Mouse (Mus musculus): ENCODE measurements around the gene Pate4.
A peak's percentile ranks its signal among the peaks of the same experiment; 100 is the strongest.
"Not testable (repeated sequence)": the region's sequence is repeated elsewhere in the genome, so short reads cannot be mapped to it uniquely, and the experiment has no call there.

The Pate4 gene

GRCm38 (mm10) chr9:35611841-35612240 is at the start of gene Pate4:
Pate4 (minus strand) TSS chr9:35611941.
- DNase-seq (ENCODE audit: low spot score in 2 of 2): no peak

GRCm38 (mm10) chr9:35648102-35648501 is 36.4 kb upstream of the Pate4 start, which contains the start of gene Pate3:
Pate3 (minus strand) TSS chr9:35648202.
- no peak for DNase-seq (ENCODE audit: low spot score in 2 of 2)

GRCm38 (mm10) chr9:35632981-35633380 is 21.2 kb upstream of the Pate4 start:
- no peak for DNase-seq (ENCODE audit: low spot score in 2 of 2)

- not testable (repeated sequence) for DNase-seq (ENCODE audit: low spot score in 2 of 2)
Measured at GRCm38 (mm10) chr9:35616784-35617183, 5.0 kb upstream of the Pate4 start.

- no peak for DNase-seq (ENCODE audit: low spot score in 2 of 2)
Measured at GRCm38 (mm10) chr9:35614005-35614404, 2.3 kb upstream of the Pate4 start.

GRCm38 (mm10) chr9:35607647-35608405 is 3.9 kb downstream of the Pate4 start:
- DNase-seq (ENCODE audit: low spot score in 2 of 2): peak in 1 of 2 experiments; percentile 15

DNA sequence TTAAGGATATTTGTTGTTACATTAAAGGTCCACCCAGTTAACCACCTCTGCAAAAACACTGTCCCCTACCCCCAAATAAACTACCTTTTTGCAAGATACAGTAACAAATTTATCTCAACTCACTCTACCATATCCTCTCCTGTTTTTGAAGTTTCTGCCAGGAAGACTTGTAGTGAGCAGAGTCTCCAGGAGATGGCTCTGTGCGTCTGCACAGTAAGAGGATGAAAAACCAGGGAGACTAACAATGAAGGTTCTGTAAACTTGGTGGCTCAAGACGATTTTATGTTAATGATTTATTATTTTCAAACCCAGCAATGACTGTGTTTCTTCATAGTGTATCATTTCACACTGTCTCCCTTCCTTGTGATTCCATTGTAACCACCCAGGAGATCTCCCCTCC is 18.8 kb downstream of the Pate4 start:
- DNase-seq (ENCODE audit: low spot score in 2 of 2): peak in 1 of 2 experiments; percentile 61

DNA sequence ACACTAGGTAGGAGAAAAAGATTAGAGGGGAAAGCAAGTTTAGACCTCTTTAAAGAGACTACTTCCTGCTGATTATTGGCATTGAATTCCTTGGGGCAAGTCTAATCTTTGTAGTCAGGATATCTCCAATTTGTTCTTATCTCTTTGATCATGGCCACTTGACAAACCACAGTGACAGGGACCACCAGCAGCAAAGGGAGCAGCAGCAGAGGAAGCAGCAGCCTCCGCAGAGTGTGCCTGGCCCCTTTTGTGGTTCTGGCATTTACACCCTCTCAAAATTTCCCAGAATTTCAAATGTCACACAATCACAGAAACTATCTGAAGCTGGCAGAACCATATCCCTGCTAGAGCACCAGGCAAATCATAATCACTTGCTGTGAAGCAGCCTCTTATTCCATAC is 24.1 kb downstream of the Pate4 start:
- DNase-seq (ENCODE audit: low spot score in 2 of 2): no peak

GRCm38 (mm10) chr9:35574416-35574815 is 37.3 kb downstream of the Pate4 start:
- no peak for DNase-seq (ENCODE audit: low spot score in 2 of 2)

DNA sequence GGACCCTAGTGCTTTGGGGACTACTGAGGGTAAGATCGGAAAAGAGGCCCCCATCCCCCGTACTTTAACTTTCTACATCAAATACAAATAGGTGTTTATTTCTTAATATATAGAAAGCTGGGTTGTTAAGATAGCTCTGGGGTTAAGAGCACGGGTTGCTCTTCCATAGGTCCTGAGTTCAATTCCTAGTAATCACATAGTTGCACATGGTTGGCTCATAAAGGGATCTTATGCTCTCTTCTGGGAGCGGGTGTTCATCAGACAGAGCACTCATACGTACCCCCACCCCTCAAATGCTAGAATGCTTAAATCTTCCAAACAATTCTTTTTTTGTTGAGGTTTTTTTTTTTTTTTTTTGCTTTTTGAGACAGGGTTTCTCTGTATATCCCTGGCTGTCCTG is 41.1 kb downstream of the Pate4 start:
- DNase-seq (ENCODE audit: low spot score in 2 of 2): no peak

- peak; percentile 83 to 95 for DNase-seq (ENCODE audit: low spot score in 2 of 2)
Measured at GRCm38 (mm10) chr9:35569571-35570534, 41.9 kb downstream of the Pate4 start, which contains the start of the genes Pate2 and Hyls1. Pate2 (plus strand) TSS chr9:35570284. Hyls1 (minus strand) TSS chr9:35570398.

DNA sequence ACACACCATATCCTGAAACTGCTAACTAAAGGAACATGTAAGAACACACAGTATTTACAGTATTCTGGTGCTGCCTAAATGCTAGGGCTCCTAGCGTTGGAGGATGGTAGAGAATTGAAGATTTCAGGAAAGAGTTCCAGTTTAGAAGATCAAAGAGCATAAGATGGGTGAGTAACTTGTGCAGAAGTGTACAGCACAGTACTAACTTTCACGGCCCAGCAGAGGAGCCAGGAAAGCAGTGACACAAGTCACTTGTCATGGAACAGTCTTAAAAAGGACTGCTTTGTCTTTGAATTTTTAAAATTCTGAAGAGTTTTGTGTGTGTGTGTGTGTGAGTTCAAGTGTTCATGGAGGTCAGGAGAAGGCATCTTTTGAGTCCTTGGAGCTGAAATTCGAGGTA is 43.7 kb downstream of the Pate4 start:
- no peak for DNase-seq (ENCODE audit: low spot score in 2 of 2)

DNA sequence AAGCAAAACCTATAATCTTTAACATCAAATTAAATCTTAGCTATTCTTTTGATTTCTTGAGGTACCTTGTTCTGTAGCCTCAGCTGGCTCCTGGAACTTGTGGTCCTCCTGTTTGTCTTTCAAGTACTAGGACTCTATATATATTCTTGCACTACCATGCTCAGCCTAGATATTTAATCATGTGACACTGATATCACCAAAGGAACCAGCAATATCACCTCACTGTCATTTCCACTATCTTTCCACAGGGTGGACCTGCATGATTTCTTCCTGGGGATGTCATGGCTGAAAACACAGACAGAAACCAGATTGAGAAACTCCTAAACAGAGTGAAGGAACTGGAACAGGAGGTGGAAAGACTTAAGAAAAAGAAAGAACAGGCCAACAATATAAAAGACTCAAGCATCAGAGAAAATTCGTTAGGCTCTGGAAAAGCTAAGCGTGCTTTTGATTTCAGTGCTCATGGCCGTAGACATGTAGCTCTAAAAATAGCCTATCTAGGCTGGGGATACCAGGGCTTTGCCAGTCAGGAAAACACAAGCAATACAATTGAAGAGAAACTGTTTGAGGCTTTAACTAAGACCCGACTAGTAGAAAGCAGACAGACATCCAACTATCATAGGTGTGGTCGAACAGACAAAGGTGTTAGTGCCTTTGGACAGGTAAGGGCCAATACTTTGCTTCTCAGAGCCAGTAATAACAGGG is 47.1 kb downstream of the Pate4 start:
- DNase-seq (ENCODE audit: low spot score in 2 of 2): no peak

DNA sequence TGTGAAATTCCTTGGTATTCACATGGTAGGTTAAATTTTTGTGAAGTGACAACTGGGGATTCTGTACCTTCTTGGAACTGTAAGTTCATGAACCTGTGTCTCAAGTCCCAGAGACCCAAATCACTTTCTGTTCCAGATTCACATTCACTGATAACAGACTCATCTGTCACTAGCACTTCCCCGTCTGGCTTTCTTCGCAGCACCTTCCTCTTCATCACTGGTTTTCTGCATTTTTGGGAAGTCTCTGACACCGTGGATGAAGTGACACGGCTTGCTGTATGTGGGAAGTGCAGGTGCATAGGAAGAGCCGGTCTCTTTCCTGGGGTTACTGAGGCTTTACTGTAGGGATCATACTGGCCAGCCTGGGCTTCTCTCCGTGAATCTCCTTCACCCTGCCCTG is 50.2 kb downstream of the Pate4 start:
- DNase-seq (ENCODE audit: low spot score in 2 of 2): no peak

- no peak for DNase-seq (ENCODE audit: low spot score in 2 of 2)
Measured at GRCm38 (mm10) chr9:35561076-35561475, 50.7 kb downstream of the Pate4 start.

- peak; percentile 70 to 86 for DNase-seq (ENCODE audit: low spot score in 2 of 2)
Measured at GRCm38 (mm10) chr9:35559009-35559890, 52.5 kb downstream of the Pate4 start.

GRCm38 (mm10) chr9:35558257-35559008 is 53.3 kb downstream of the Pate4 start, which contains the start of the genes Ddx25 and Pus3:
Ddx25 (minus strand) TSS chr9:35558528.
Pus3 (plus strand) TSS chr9:35558595.
- peak in 1 of 2 experiments; percentile 75 for DNase-seq (ENCODE audit: low spot score in 2 of 2)
